8 mouse cellular contexts compared by ENCODE assay signal in genomic region chr15:25984067-25984733, GRCm38 (mm10). TPM values are rescaled to one million over a fixed set of nuclear protein-coding genes. Genes with fewer than 3 reads are reported as not detected.
DNase-seq lines count a peak whose midpoint lies in the region; ATAC-seq and TF ChIP-seq lines count a peak whose summit lies in the region.

Gene Zfp622, plus strand, starts transcription at chr15:25984366.

- TF ChIP-seq EP300 in lung, postnatal 0 days (IDR thresholded peaks at IDR 0.05), result peak; percentile 53; the same call in 1 of the 2 replicates

- peak within 1 kb of the TSS; percentile 90 for H3K27ac ChIP-seq in hindbrain, embryonic 10.5 days
- H3K27ac ChIP-seq in lung, postnatal 0 days (ENCODE audit: low read length), result peak within 1 kb of the TSS; percentile 93

- peaks cover 25% of the 10 kb centered on the region for H3K36me3 ChIP-seq in hindbrain, embryonic 10.5 days
- no peaks in the 10 kb centered on the region for H3K36me3 ChIP-seq in lung, postnatal 0 days (ENCODE audit: insufficient read depth, low read length)

- no peak for TF ChIP-seq CTCF in lung, postnatal 0 days (IDR thresholded peaks at IDR 0.05)

- H3K9me3 ChIP-seq in hindbrain, embryonic 10.5 days, result no peaks in the 10 kb centered on the region
- H3K9me3 ChIP-seq in lung, postnatal 0 days (ENCODE audit: low read length), result no peaks in the 10 kb centered on the region

- H3K4me1 ChIP-seq in hindbrain, embryonic 10.5 days (replicated peaks), result peaks cover 20% of the 10 kb centered on the region
- H3K4me1 ChIP-seq in lung, postnatal 0 days (ENCODE audit: insufficient read depth, low read depth, low read length), result peaks cover 8% of the 10 kb centered on the region; the same call in 1 of the 2 replicates

- WGBS in hindbrain, embryonic 10.5 days, result under 1% methylated on average over 57 of the region's 57 CpGs
- WGBS in lung, postnatal 0 days, result under 1% methylated on average over 51 of the region's 57 CpGs

- peak; percentile 100 for DNase-seq in MN1 (ENCODE audit: low spot score)
- peak; percentile 95 for DNase-seq in cerebellum, adult 9-10 months
- DNase-seq in hindbrain, embryonic 10.5 days (ENCODE audit: low spot score), result peak; percentile 96
- DNase-seq in layer of hippocampus, adult 9-11 months, result peak; percentile 98
- DNase-seq in lung, postnatal 0 days (ENCODE audit: low spot score), result peak; percentile 100
- DNase-seq in ovary, postnatal 14 days (ENCODE audit: low spot score), result peak; percentile 84
- peak; percentile 94 for DNase-seq in thymus, postnatal 14 days

- peak; percentile 98 for ATAC-seq in frontal cortex, adult (ENCODE audit: low TSS enrichment)
- ATAC-seq in lung, postnatal 0 days, result peak; percentile 98

- H3K4me3 ChIP-seq in hindbrain, embryonic 10.5 days, result peak within 1 kb of the TSS; percentile 99
- peak within 1 kb of the TSS; percentile 96 for H3K4me3 ChIP-seq in lung, postnatal 0 days (ENCODE audit: low read depth, low read length)

- peak within 1 kb of the TSS; percentile 94 for H3K4me2 ChIP-seq in lung, postnatal 0 days (replicated peaks; ENCODE audit: low read depth, low read length)

- H3K9ac ChIP-seq in lung, postnatal 0 days (replicated peaks; ENCODE audit: low read depth), result peak within 1 kb of the TSS; percentile 91

- H3K27me3 ChIP-seq in hindbrain, embryonic 10.5 days (ENCODE audit: insufficient read depth, poor library complexity, severe bottlenecking), result no peaks in the 10 kb centered on the region
- no peaks in the 10 kb centered on the region for H3K27me3 ChIP-seq in lung, postnatal 0 days (replicated peaks; ENCODE audit: insufficient read depth, low read length)

RNA-seq across cellular contexts. Expression of gene Zfp622, which starts in this region (rescaled TPM):
- 26.7 and 31.7 TPM in 2 replicates for polyA plus RNA-seq in hindbrain, embryonic 10.5 days (2016; fragmentation: Nextera tagmentation; extraction: Ambion mirVana)
- polyA plus RNA-seq in lung, postnatal 0 days (2015; fragmentation: Nextera tagmentation; extraction: Ambion mirVana), result 18.4 and 18.7 TPM in 2 replicates

Comparison
In these comparisons a context has a peak if more than half of its experiments do, and no peak if none do; other contexts are left out.
1. Peak in every context shown above with its lines: DNase-seq, ATAC-seq, H3K4me3 ChIP-seq and H3K27ac ChIP-seq.